Mouse (Mus musculus) limb, embryonic 14.5 days (tissue): ENCODE results near the gene Pex5l. TPM values are rescaled to one million over a fixed set of nuclear protein-coding genes. Genes with fewer than 3 reads are reported as not detected.

Experiments used
- ATAC-seq: fragments of 200-750 bp; cut with Nextera tagmentation; 2 replicates; pipeline ENCODE4 v1.8.0; 2017; ENCODE audit warnings: low read depth, moderate number of reproducible peaks, moderate TSS enrichment; ENCODE audit not compliant: low FRiP score
- DNase-seq: peaks from one replicate; pipeline ENCODE4 v3.0.0-alpha.2; 2015; ENCODE audit warnings: low spot score
- H3K27ac ChIP-seq: fragments of 300-500 bp; sonication (generic); replicated peaks from 2 replicates; pipeline ENCODE4 v1.5.1; 2014; ENCODE audit warnings: low read depth, mild to moderate bottlenecking, low read length, moderate library complexity, mixed read lengths
- H3K27me3 ChIP-seq: fragments of 300-500 bp; sonication (generic); 2 replicates; pipeline ENCODE4 v1.6.1; 2014; ENCODE audit warnings: low read length, mixed read lengths; ENCODE audit not compliant: control insufficient read depth, insufficient read depth
- H3K36me3 ChIP-seq: fragments of 300-500 bp; sonication (generic); 2 replicates; pipeline ENCODE4 v1.6.1; 2014; ENCODE audit warnings: mild to moderate bottlenecking, low read length, moderate library complexity, mixed read lengths; ENCODE audit not compliant: control insufficient read depth, insufficient read depth
- H3K4me1 ChIP-seq: fragments of 300-500 bp; sonication (generic); 2 replicates; pipeline ENCODE4 v1.6.1; 2014; ENCODE audit warnings: antibody characterized with exemption, low read length, mixed read lengths; ENCODE audit not compliant: control insufficient read depth, insufficient read depth
- H3K4me2 ChIP-seq: fragments of 300-500 bp; sonication (generic); replicated peaks from 2 replicates; pipeline ENCODE4 v1.6.1; 2014; ENCODE audit warnings: low read depth, mild to moderate bottlenecking, low read length, moderate library complexity; ENCODE audit not compliant: severe bottlenecking
- H3K4me3 ChIP-seq: fragments of 300-500 bp; sonication (generic); replicated peaks from 2 replicates; pipeline ENCODE4 v1.5.1; 2014; ENCODE audit warnings: low read length
- H3K9ac ChIP-seq: fragments of 300-500 bp; sonication (generic); 2 replicates; pipeline ENCODE4 v1.6.1; 2014; ENCODE audit warnings: mild to moderate bottlenecking, low read depth, low read length, moderate library complexity; ENCODE audit not compliant: severe bottlenecking
- H3K9me3 ChIP-seq: fragments of 300-500 bp; sonication (generic); 2 replicates; pipeline ENCODE4 v1.6.1; 2016; ENCODE audit warnings: low read length; ENCODE audit not compliant: control insufficient read depth
- POLR2A ChIP-seq: fragments of 200-500 bp; IDR thresholded peaks from 2 replicates; pipeline ENCODE4 v1.8.0; 2012; ENCODE audit warnings: inconsistent platforms, mild to moderate bottlenecking, moderate library complexity, borderline replicate concordance; ENCODE audit not compliant: insufficient read depth, insufficient read length; ENCODE audit errors: extremely low read depth
- WGBS: fragments of 180-500 bp; shearing (Covaris S2); extraction: QIAGEN DNeasy Blood & Tissue Kit; methylation state at CpG from one replicate; pipeline ENCODE4 v1.1.7; 2014; 5-methylcytosine and 5-hydroxymethylcytosine counted together
- polyA plus RNA-seq, 2 experiments: library from polyadenylated mRNA; depleted of rRNA in 1 of 2; stranded (reverse) in 1 of 2; unstranded in 1 of 2; fragments of >200 nt; fragmentation: Nextera tagmentation in 1 of 2; extraction: Ambion mirVana in 1 of 2; gene quantifications; 2 replicates each; pipeline versions ENCODE4 v1.2.1 to v1.2.3; 2012 to 2014

The Pex5l gene
- polyA plus RNA-seq, 2 experiments: 0.51 to 2.8 TPM

DNA sequence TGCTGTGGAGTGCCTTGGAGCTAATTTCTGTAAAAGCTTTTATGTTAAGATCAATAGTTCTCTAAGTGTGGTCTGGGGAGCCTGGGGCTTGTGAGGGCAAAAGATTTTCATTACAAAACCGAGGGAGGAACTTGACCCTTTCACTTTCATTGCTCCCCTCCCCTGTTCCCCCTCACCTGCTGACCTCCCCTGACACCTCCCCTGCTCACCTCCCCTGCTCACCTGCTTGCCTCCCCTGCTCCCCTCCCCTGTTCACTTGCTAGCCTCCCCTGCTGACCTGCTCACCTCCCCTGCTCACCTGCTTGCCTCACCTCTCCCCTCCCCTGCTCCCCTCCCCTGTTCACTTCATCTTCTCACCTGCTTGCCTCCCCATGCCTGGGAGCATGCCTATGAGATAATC, 191.7 kb downstream of the Pex5l start:
- H3K27ac ChIP-seq: no peak overlapping the region
- H3K4me3 ChIP-seq: no peak overlapping the region
- DNase-seq: no peak
- H3K9ac ChIP-seq: no peak overlapping the region
- H3K27me3 ChIP-seq: no peaks in the 10 kb centered on the region
- TF ChIP-seq POLR2A: no peak
- no peak overlapping the region for H3K4me2 ChIP-seq
- H3K4me1 ChIP-seq: no peaks in the 10 kb centered on the region
- WGBS: 7% methylated on average over 1 of the region's 1 CpGs
- no peaks in the 10 kb centered on the region for H3K9me3 ChIP-seq
- no peaks in the 10 kb centered on the region for H3K36me3 ChIP-seq
- no peak for ATAC-seq

DNA sequence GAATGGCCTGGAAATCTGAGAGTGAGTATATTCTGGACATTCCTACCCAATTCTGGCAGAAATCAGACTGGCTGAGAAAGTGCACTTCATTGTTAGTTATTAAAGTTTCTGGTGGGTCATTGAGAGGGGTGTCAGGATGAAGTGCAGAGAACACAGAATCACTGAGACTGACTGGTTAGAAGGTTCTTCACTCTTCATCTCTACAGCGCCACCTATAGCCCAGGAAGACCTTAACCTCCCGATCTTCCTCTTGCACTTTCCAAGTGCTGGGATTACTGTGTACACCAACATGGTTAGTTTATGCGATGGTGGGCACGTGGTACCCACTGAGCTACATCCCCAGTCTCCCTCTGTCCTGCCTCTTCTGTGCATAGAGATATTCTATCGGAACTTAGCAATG, 195.6 kb downstream of the Pex5l start:
- no peak for TF ChIP-seq POLR2A
- no peaks in the 10 kb centered on the region for H3K9me3 ChIP-seq
- H3K9ac ChIP-seq: no peak overlapping the region
- H3K27ac ChIP-seq: no peak overlapping the region
- no peaks in the 10 kb centered on the region for H3K4me1 ChIP-seq
- H3K4me3 ChIP-seq: no peak overlapping the region
- no peak overlapping the region for H3K4me2 ChIP-seq
- no peaks in the 10 kb centered on the region for H3K27me3 ChIP-seq
- no peak for DNase-seq
- no peaks in the 10 kb centered on the region for H3K36me3 ChIP-seq
- no peak for ATAC-seq
- 92% methylated on average over 5 of the region's 5 CpGs for WGBS

DNA sequence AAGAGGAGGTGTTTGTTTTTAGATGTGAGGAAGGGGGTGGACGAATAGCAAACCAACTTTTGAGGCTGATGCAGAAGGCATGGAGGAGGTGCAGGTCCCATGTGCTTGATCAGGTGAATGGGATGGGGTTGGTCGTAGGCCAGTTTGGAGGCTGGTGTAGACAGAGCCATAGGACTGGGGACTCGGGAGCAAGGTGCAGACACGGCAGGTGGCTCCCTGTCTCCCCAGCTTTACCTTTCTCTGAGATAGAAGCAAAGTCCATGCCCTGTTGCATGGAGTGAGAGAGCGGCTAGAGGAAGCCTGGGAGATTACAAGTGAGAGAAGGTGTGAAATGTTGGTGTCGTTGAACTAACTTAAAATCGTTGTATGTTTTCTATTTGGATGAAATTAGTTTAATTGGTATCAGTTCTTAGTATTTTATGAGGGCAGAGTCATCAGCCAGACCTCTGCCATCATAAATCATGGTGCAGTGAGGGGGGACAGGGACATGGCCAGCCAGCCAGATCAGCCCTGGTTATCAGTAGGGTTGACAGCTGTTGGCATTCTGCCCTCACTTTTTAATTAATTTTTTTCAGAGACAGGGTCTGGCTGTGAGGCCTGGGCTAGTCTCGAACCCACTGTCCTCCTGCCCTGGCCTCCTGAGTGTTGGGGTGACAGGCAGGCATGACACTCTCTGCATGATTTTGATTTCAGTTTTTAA, 203.1 kb downstream of the Pex5l start:
- ATAC-seq: no peak
- DNase-seq: no peak
- Histone ChIP-seq H3K4me1 (no peaks in the 10 kb centered on the region), H3K4me3 (no peak overlapping the region), H3K36me3 (no peaks in the 10 kb centered on the region), H3K9ac (no peak overlapping the region), H3K4me2 (no peak overlapping the region), H3K27me3 (no peaks in the 10 kb centered on the region), H3K27ac (no peak overlapping the region), H3K9me3 (no peaks in the 10 kb centered on the region)
- WGBS: 56% methylated on average over 8 of the region's 8 CpGs
- no peak for TF ChIP-seq POLR2A

DNA sequence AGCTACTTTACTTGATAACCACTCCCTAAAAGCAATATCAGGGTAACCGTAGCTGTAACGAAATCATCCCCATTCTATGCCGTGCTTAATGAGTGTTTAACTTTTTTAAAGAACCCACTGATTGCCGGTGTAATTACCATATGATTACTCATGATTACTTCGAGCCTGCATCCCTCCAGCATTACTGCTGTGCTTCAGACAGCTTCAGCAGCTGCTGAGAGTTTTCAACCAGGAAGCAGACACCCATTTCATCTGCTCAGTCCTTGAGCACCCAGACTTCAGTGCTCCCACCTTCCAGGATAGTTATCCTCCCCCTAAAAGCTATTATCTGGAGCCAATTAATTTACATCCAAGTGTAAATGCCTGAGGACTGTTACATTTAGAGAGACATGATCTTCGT, 218.9 kb downstream of the Pex5l start:
- Histone ChIP-seq H3K9me3 (peaks cover 6% of the 10 kb centered on the region; the same call in 1 of the 2 replicates), H3K36me3 (peaks cover 23% of the 10 kb centered on the region), H3K4me3 (no peak overlapping the region), H3K4me2 (no peak overlapping the region), H3K27me3 (no peaks in the 10 kb centered on the region), H3K27ac (no peak overlapping the region), H3K9ac (no peak overlapping the region), H3K4me1 (no peaks in the 10 kb centered on the region)
- no peak for DNase-seq
- ATAC-seq: no peak
- no peak for TF ChIP-seq POLR2A
- 72% methylated on average over 6 of the region's 6 CpGs for WGBS

DNA sequence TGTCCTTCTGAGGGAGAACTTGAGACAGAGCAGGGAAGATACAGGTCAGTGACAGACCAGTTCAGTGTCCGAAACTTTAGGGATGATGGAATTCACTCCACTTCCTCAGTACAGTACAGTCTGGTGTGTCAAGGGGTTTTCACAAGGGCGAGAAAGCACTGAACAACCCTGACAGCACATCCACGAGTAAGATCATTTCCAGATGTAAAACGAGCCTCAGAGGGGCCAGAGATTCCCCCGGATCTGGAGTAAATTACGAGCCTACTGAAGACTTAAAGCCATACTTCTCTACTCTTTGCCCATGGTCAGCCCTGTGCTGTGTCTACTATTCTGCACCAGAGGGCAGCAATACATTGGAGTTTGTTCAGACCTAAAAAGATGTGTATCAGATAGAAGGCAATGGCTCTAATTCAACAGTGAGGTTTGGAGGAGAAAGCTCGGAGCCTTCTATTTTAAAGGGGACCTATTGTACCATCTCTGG, 232.9 kb downstream of the Pex5l start:
- WGBS: 19% methylated on average over 7 of the region's 7 CpGs
- Histone ChIP-seq H3K9ac (no peak overlapping the region), H3K9me3 (no peaks in the 10 kb centered on the region), H3K27ac (no peak overlapping the region), H3K4me1 (no peaks in the 10 kb centered on the region), H3K27me3 (no peaks in the 10 kb centered on the region), H3K4me3 (no peak overlapping the region), H3K36me3 (0 out of 2 replicates have a peak, but pooled peaks cover 7% of the 10 kb centered on the region), H3K4me2 (no peak overlapping the region)
- DNase-seq: peak; percentile 80
- no peak for TF ChIP-seq POLR2A
- peak; percentile 88 for ATAC-seq
